Comparison of ENCODE assay signal across 29 mouse cellular contexts in the genomic region with DNA sequence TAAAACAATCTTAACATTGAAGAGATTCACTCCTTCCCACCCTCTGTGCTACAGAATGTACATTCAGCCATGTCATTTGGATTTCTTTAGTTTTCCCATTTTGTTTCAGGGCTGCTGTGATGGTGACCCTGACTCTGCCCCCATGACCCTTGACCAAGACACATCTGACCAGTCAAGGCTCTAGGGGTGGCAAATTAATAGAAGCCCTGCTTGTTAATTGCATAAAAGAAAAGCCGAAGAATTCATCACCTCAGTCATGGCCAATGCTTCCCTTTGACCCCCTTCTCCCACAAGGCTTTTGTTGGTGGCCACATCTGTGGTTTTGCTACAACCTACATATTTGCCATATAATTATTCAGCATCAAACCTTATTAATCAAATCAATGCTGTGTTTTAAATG.
DNase-seq lines count a peak whose midpoint lies in the region; ATAC-seq lines count a peak whose summit lies in the region.
"Had no signal": no experiment of that assay in that cellular context is flagged by ENCODE, and none has a peak within 500 bp of the region (broad histone marks: within the 10 kb centered on the region; RNA-seq: fewer than 3 reads in every experiment).

No protein-coding gene starts in this region.

- H3K27ac ChIP-seq in forebrain, embryonic 12.5 days, result no peak overlapping the region
- no peak overlapping the region for H3K27ac ChIP-seq in forebrain, embryonic 16.5 days (ENCODE audit: low read length)
- H3K27ac ChIP-seq in midbrain, embryonic 12.5 days (replicated peaks), result no peak overlapping the region
- H3K27ac ChIP-seq in midbrain, embryonic 15.5 days, result no peak overlapping the region
- no peak overlapping the region for H3K27ac ChIP-seq in neural tube, embryonic 12.5 days
- H3K27ac ChIP-seq: embryonic facial prominence, embryonic 13.5 days; forebrain, embryonic 13.5 days; limb, embryonic 10.5 days; limb, embryonic 15.5 days; liver, embryonic 13.5 days; macrophage had no signal

- H3K4me1 ChIP-seq in forebrain, embryonic 12.5 days, result 0 out of 2 replicates have a peak, but pooled peaks cover 3% of the 10 kb centered on the region
- H3K4me1 ChIP-seq in forebrain, embryonic 16.5 days (replicated peaks; ENCODE audit: control insufficient read depth, insufficient read depth, low read length), result no peaks in the 10 kb centered on the region; the same call in 1 of the 2 replicates
- peaks cover 7% of the 10 kb centered on the region; the same call in 1 of the 2 replicates for H3K4me1 ChIP-seq in midbrain, embryonic 12.5 days
- no peaks in the 10 kb centered on the region for H3K4me1 ChIP-seq in midbrain, embryonic 15.5 days
- H3K4me1 ChIP-seq in neural tube, embryonic 12.5 days, result no peaks in the 10 kb centered on the region
- H3K4me1 ChIP-seq: embryonic facial prominence, embryonic 13.5 days; forebrain, embryonic 13.5 days; limb, embryonic 15.5 days; liver, embryonic 13.5 days had no signal

- 0 out of 2 replicates have a peak, but pooled peaks have one; percentile 36 for ATAC-seq in forebrain, embryonic 12.5 days (ENCODE audit: low FRiP score)
- ATAC-seq in forebrain, embryonic 16.5 days, result no peak
- ATAC-seq in midbrain, embryonic 12.5 days (ENCODE audit: low FRiP score, low read depth), result 0 out of 2 replicates have a peak, but pooled peaks have one; percentile 44
- ATAC-seq in midbrain, embryonic 15.5 days (replicated peaks), result no peak
- ATAC-seq in neural tube, embryonic 12.5 days (ENCODE audit: low FRiP score, low read depth), result peak; percentile 48; the same call in 1 of the 2 replicates
- ATAC-seq: forebrain, embryonic 13.5 days; intestine, embryonic 16.5 days had no signal

- no peaks in the 10 kb centered on the region for H3K9me3 ChIP-seq in forebrain, embryonic 12.5 days
- no peaks in the 10 kb centered on the region for H3K9me3 ChIP-seq in forebrain, embryonic 16.5 days (ENCODE audit: control insufficient read depth, low read length)
- no peaks in the 10 kb centered on the region for H3K9me3 ChIP-seq in midbrain, embryonic 12.5 days
- no peaks in the 10 kb centered on the region for H3K9me3 ChIP-seq in midbrain, embryonic 15.5 days
- no peaks in the 10 kb centered on the region for H3K9me3 ChIP-seq in neural tube, embryonic 12.5 days
- H3K9me3 ChIP-seq: embryonic facial prominence, embryonic 13.5 days; forebrain, embryonic 13.5 days; G1E; limb, embryonic 10.5 days; limb, embryonic 15.5 days; liver, embryonic 13.5 days had no signal

- H3K4me3 ChIP-seq in forebrain, embryonic 12.5 days (replicated peaks), result no peak overlapping the region
- H3K4me3 ChIP-seq in forebrain, embryonic 16.5 days (replicated peaks; ENCODE audit: low read length), result no peak overlapping the region
- no peak overlapping the region for H3K4me3 ChIP-seq in midbrain, embryonic 12.5 days
- no peak overlapping the region for H3K4me3 ChIP-seq in midbrain, embryonic 15.5 days
- H3K4me3 ChIP-seq in neural tube, embryonic 12.5 days, result no peak overlapping the region
- H3K4me3 ChIP-seq: embryonic facial prominence, embryonic 13.5 days; forebrain, embryonic 13.5 days; limb, embryonic 10.5 days; limb, embryonic 15.5 days; liver, embryonic 13.5 days had no signal

- no peak overlapping the region for H3K9ac ChIP-seq in forebrain, embryonic 12.5 days
- no peak overlapping the region for H3K9ac ChIP-seq in forebrain, embryonic 16.5 days (replicated peaks; ENCODE audit: low read depth, low read length)
- no peak overlapping the region for H3K9ac ChIP-seq in midbrain, embryonic 12.5 days (replicated peaks)
- H3K9ac ChIP-seq in midbrain, embryonic 15.5 days, result no peak overlapping the region
- no peak overlapping the region for H3K9ac ChIP-seq in neural tube, embryonic 12.5 days
- H3K9ac ChIP-seq: embryonic facial prominence, embryonic 13.5 days; forebrain, embryonic 13.5 days; limb, embryonic 15.5 days; liver, embryonic 13.5 days had no signal

- no peaks in the 10 kb centered on the region for H3K27me3 ChIP-seq in forebrain, embryonic 12.5 days
- H3K27me3 ChIP-seq in forebrain, embryonic 16.5 days (replicated peaks; ENCODE audit: control insufficient read depth, insufficient read depth, low read length), result no peaks in the 10 kb centered on the region
- H3K27me3 ChIP-seq in midbrain, embryonic 12.5 days, result no peaks in the 10 kb centered on the region
- H3K27me3 ChIP-seq in midbrain, embryonic 15.5 days (replicated peaks), result no peaks in the 10 kb centered on the region
- H3K27me3 ChIP-seq in neural tube, embryonic 12.5 days (replicated peaks), result no peaks in the 10 kb centered on the region
- H3K27me3 ChIP-seq: embryonic facial prominence, embryonic 13.5 days; forebrain, embryonic 13.5 days; limb, embryonic 15.5 days; liver, embryonic 13.5 days had no signal

- WGBS in forebrain, embryonic 12.5 days, result 32% methylated on average over 1 of the region's 1 CpGs
- 29% methylated on average over 1 of the region's 1 CpGs for WGBS in forebrain, embryonic 16.5 days
- 19% methylated on average over 1 of the region's 1 CpGs for WGBS in midbrain, embryonic 12.5 days
- 33% methylated on average over 1 of the region's 1 CpGs for WGBS in midbrain, embryonic 15.5 days
- WGBS in neural tube, embryonic 12.5 days, result 19% methylated on average over 1 of the region's 1 CpGs

- peak; percentile 36 for DNase-seq in embryo, embryonic 9.5 days (ENCODE audit: extremely low spot score)
- no peak for DNase-seq in thymus, postnatal 36 days
- DNase-seq: adrenal gland, postnatal 10 days; cerebellum, adult 11 months; cerebellum, adult 9-10 months; gastrocnemius, postnatal 25 days; heart, adult 11 months; heart, postnatal 36 days; kidney, adult 9 months; kidney, postnatal 10 days; layer of hippocampus, adult 9-11 months; liver, embryonic 13.5 days; lung, adult 18-20 months; lung, postnatal 10 days; thymus, adult 2 months; thymus, postnatal 4 days had no signal

- H3K4me2 ChIP-seq in forebrain, embryonic 12.5 days, result no peak overlapping the region
- H3K4me2 ChIP-seq in forebrain, embryonic 16.5 days (ENCODE audit: low read length), result no peak overlapping the region
- no peak overlapping the region for H3K4me2 ChIP-seq in midbrain, embryonic 12.5 days (replicated peaks)
- no peak overlapping the region for H3K4me2 ChIP-seq in midbrain, embryonic 15.5 days
- no peak overlapping the region for H3K4me2 ChIP-seq in neural tube, embryonic 12.5 days (replicated peaks)
- H3K4me2 ChIP-seq: embryonic facial prominence, embryonic 13.5 days; forebrain, embryonic 13.5 days; heart, embryonic 11.5 days; limb, embryonic 15.5 days; liver, embryonic 13.5 days had no signal

- no peaks in the 10 kb centered on the region for H3K36me3 ChIP-seq in forebrain, embryonic 12.5 days (replicated peaks)
- no peaks in the 10 kb centered on the region for H3K36me3 ChIP-seq in forebrain, embryonic 16.5 days (ENCODE audit: control insufficient read depth, insufficient read depth)
- H3K36me3 ChIP-seq in midbrain, embryonic 12.5 days, result no peaks in the 10 kb centered on the region
- H3K36me3 ChIP-seq in midbrain, embryonic 15.5 days (replicated peaks), result no peaks in the 10 kb centered on the region
- H3K36me3 ChIP-seq in neural tube, embryonic 12.5 days, result no peaks in the 10 kb centered on the region
- H3K36me3 ChIP-seq: embryonic facial prominence, embryonic 13.5 days; G1E; limb, embryonic 10.5 days; limb, embryonic 15.5 days; liver, embryonic 13.5 days had no signal

Comparison
In these comparisons a context has a peak if more than half of its experiments do, and no peak if none do; other contexts are left out.
1. ATAC-seq: peak in forebrain, embryonic 12.5 days (single experiment), midbrain, embryonic 12.5 days (single experiment) and neural tube, embryonic 12.5 days (single experiment); none in forebrain, embryonic 16.5 days (single experiment) and midbrain, embryonic 15.5 days (single experiment).